ENCODE assay signal across 11 mouse cellular contexts in the genomic region with DNA sequence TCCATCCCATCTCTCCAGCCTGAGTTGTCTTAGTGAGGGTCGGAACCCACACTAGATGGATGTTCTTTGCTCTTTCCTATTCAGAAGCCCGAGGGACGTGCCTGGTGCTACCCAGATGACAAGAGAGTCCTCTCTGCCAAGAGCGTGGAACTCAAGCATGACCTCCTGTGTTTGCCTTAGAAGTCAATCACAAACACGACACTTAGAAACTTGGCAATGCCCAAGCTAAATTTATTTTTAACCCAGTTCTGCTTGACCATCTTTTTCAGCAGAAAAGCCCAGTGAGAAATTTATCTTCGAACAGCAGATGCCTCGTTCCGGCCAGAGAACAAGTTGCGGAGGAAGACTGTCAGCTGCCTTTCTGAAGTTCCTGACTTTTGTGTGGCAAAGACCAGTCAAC.
A peak's percentile ranks its signal among the peaks of the same experiment; 100 is the strongest.
DNase-seq lines count a peak whose midpoint lies in the region; ATAC-seq and TF ChIP-seq lines count a peak whose summit lies in the region.
"Had no signal": no experiment of that assay in that cellular context is flagged by ENCODE, and none has a peak within 500 bp of the region (broad histone marks: within the 10 kb centered on the region; RNA-seq: fewer than 3 reads in every experiment).

No protein-coding gene starts in this region.

- peak overlapping the region; percentile 23; the same call in 1 of the 2 replicates for H3K4me2 ChIP-seq in lung, embryonic 16.5 days (ENCODE audit: low read depth, low read length)
- H3K4me2 ChIP-seq: hindbrain, embryonic 14.5 days; liver, embryonic 15.5 days; stomach, embryonic 15.5 days had no signal

- no peak for TF ChIP-seq POLR2A in heart, adult 2 months (IDR thresholded peaks at IDR 0.05; ENCODE audit: insufficient read depth, low read depth, low read length)

- no peaks in the 10 kb centered on the region for H3K27me3 ChIP-seq in heart, adult 2 months (ENCODE audit: control insufficient read depth, insufficient read depth, low read length)
- H3K27me3 ChIP-seq in lung, embryonic 16.5 days (ENCODE audit: control insufficient read depth, insufficient read depth, low read depth, low read length) = no peaks in the 10 kb centered on the region
- H3K27me3 ChIP-seq: liver, embryonic 15.5 days; stomach, embryonic 15.5 days had no signal

- no peaks in the 10 kb centered on the region for H3K9me3 ChIP-seq in lung, embryonic 16.5 days (ENCODE audit: control insufficient read depth, low read length)
- H3K9me3 ChIP-seq: liver, embryonic 15.5 days; stomach, embryonic 15.5 days had no signal

- H3K4me3 ChIP-seq in heart, adult 2 months = no peak overlapping the region
- H3K4me3 ChIP-seq in lung, embryonic 16.5 days (ENCODE audit: low read length) = no peak overlapping the region
- H3K4me3 ChIP-seq: liver, embryonic 15.5 days; stomach, embryonic 15.5 days had no signal

- TF ChIP-seq EP300 in heart, adult 2 months (IDR thresholded peaks at IDR 0.05; ENCODE audit: insufficient read depth, low read depth, low read length) = peak; percentile 46; the same call in 1 of the 2 replicates

- intact Hi-C loops in heart, adult 2 months (cut with DNase I) = no loop called here
- intact Hi-C loops in heart, postnatal 25 days (cut with DNase I) = no loop called here

- ATAC-seq in lung, embryonic 16.5 days (ENCODE audit: low read depth) = peak; percentile 85
- no peak for ATAC-seq in CD4-positive, CD25-positive, alpha-beta regulatory T cell, adult 4 months

- H3K4me1 ChIP-seq in heart, adult 2 months (ENCODE audit: control insufficient read depth, insufficient read depth, low read length) = peaks cover 4% of the 10 kb centered on the region
- peaks cover 43% of the 10 kb centered on the region for H3K4me1 ChIP-seq in lung, embryonic 16.5 days (replicated peaks; ENCODE audit: control insufficient read depth, insufficient read depth, low read length)

- peak in 1 of 2 experiments; percentile 45 for DNase-seq in heart, adult 2 months
- DNase-seq in heart, postnatal 25 days (ENCODE audit: low spot score) = no peak
- peak; percentile 55 for DNase-seq in retina, postnatal 1 day
- DNase-seq in retina, embryonic 14.5 days (ENCODE audit: low spot score) = no peak
- no peak for DNase-seq in urinary bladder, adult 18-20 months (ENCODE audit: low spot score in 2 of 2)
- no peak for DNase-seq in cerebellum, postnatal 36 days

- no peak overlapping the region for H3K9ac ChIP-seq in heart, adult 2 months (ENCODE audit: low read depth, low read length)
- no peak overlapping the region for H3K9ac ChIP-seq in lung, embryonic 16.5 days (ENCODE audit: low read length)
- H3K9ac ChIP-seq: hindbrain, embryonic 14.5 days; liver, embryonic 15.5 days; stomach, embryonic 15.5 days had no signal

- TF ChIP-seq CTCF in heart, adult 2 months (IDR thresholded peaks at IDR 0.05) = no peak

- WGBS in heart, adult 2 months = 39% methylated on average over 9 of the region's 9 CpGs
- 11% methylated on average over 9 of the region's 9 CpGs for WGBS in lung, embryonic 16.5 days

- peaks cover 4% of the 10 kb centered on the region for H3K79me2 ChIP-seq in heart, adult 2 months (replicated peaks; ENCODE audit: control insufficient read depth, insufficient read depth, low read length)

- peak overlapping the region; percentile 53 for H3K27ac ChIP-seq in heart, adult 2 months
- peak overlapping the region; percentile 66; the same call in 1 of the 2 replicates for H3K27ac ChIP-seq in lung, embryonic 16.5 days (ENCODE audit: low read length)
- H3K27ac ChIP-seq: hindbrain, embryonic 14.5 days; liver, embryonic 15.5 days had no signal

- no peaks in the 10 kb centered on the region for H3K36me3 ChIP-seq in heart, adult 2 months (ENCODE audit: control insufficient read depth, insufficient read depth, low read length)
- H3K36me3 ChIP-seq in lung, embryonic 16.5 days (ENCODE audit: control insufficient read depth, insufficient read depth, low read length) = no peaks in the 10 kb centered on the region
- H3K36me3 ChIP-seq: liver, embryonic 15.5 days; stomach, embryonic 15.5 days had no signal
